Mouse (Mus musculus) right cerebral cortex, postnatal 14 days (tissue): ENCODE data around the gene Sms.

Experiments used
- DNase-seq: peaks from one replicate; pipeline ENCODE4 v3.0.0; 2022

Sms gene

GRCm38 (mm10) chrX:157491944-157492726 is at the start of gene Sms:
Sms (minus strand) TSS chrX:157492287.
- peak; percentile 41 for DNase-seq

GRCm38 (mm10) chrX:157506400-157506799 is 14.3 kb upstream of the Sms start:
- DNase-seq, result no peak

GRCm38 (mm10) chrX:157504506-157504905 is 12.4 kb upstream of the Sms start:
- DNase-seq, result no peak

GRCm38 (mm10) chrX:157501871-157502270 is 9.8 kb upstream of the Sms start:
- DNase-seq, result no peak

GRCm38 (mm10) chrX:157500004-157500403 is 7.9 kb upstream of the Sms start:
- no peak for DNase-seq

- no peak for DNase-seq
Measured at GRCm38 (mm10) chrX:157493159-157493558, 1.1 kb upstream of the Sms start.

GRCm38 (mm10) chrX:157491145-157491935 is 747 bp downstream of the Sms start:
- DNase-seq, result peak; percentile 30

GRCm38 (mm10) chrX:157490769-157491144 is 1.3 kb downstream of the Sms start:
- DNase-seq, result no peak

GRCm38 (mm10) chrX:157489871-157490721 is 2.0 kb downstream of the Sms start:
- DNase-seq, result no peak

- DNase-seq, result no peak
Measured at GRCm38 (mm10) chrX:157488831-157489230, 3.3 kb downstream of the Sms start.

- DNase-seq, result peak; percentile 12
Measured at GRCm38 (mm10) chrX:157486765-157487164, 5.3 kb downstream of the Sms start.

GRCm38 (mm10) chrX:157482842-157483241 is 9.2 kb downstream of the Sms start:
- DNase-seq, result no peak

GRCm38 (mm10) chrX:157481860-157482259 is 10.2 kb downstream of the Sms start:
- no peak for DNase-seq

- DNase-seq, result no peak
Measured at GRCm38 (mm10) chrX:157477328-157477727, 14.8 kb downstream of the Sms start.

GRCm38 (mm10) chrX:157476153-157476810 is 15.8 kb downstream of the Sms start:
- DNase-seq, result no peak

GRCm38 (mm10) chrX:157471711-157472660 is 20.1 kb downstream of the Sms start:
- DNase-seq, result no peak

GRCm38 (mm10) chrX:157468795-157469194 is 23.3 kb downstream of the Sms start:
- no peak for DNase-seq

GRCm38 (mm10) chrX:157468055-157468454 is 24.0 kb downstream of the Sms start:
- no peak for DNase-seq

- no peak for DNase-seq
Measured at GRCm38 (mm10) chrX:157465949-157466348, 26.1 kb downstream of the Sms start.

- DNase-seq, result no peak
Measured at GRCm38 (mm10) chrX:157462716-157463115, 29.4 kb downstream of the Sms start.

GRCm38 (mm10) chrX:157454430-157454829 is 37.7 kb downstream of the Sms start:
- DNase-seq, result peak; percentile 60
